Mouse (Mus musculus): ENCODE data around the gene Rasal2. TPM values are rescaled to one million over a fixed set of nuclear protein-coding genes. Genes with fewer than 3 reads are reported as not detected.

The Rasal2 gene
- polyA plus RNA-seq, 1 experiment from 2014 or later = 45.5 TPM

GRCm38 (mm10) chr1:157285366-157285765 lies 127.0 kb downstream of the Rasal2 start:
- Histone ChIP-seq H3K4me1 (replicated peaks; ENCODE audit: control insufficient read depth, insufficient read depth, low read length) (no peaks in the 10 kb centered on the region), H3K4me2 (replicated peaks) (no peak overlapping the region), H3K36me3 (replicated peaks; ENCODE audit: control insufficient read depth, insufficient read depth) (no peaks in the 10 kb centered on the region), H3K9ac (no peak overlapping the region), H3K9me3 (ENCODE audit: control insufficient read depth, low read length) (no peaks in the 10 kb centered on the region), H3K27ac (no peak overlapping the region), H3K27me3 (ENCODE audit: control insufficient read depth, insufficient read depth, low read length) (no peaks in the 10 kb centered on the region), H3K4me3 (replicated peaks; ENCODE audit: low read length) (no peak overlapping the region)
- 72% methylated on average over 3 of the region's 3 CpGs for WGBS
- DNase-seq (ENCODE audit: low spot score) = no peak
- no peak for ATAC-seq (ENCODE audit: low FRiP score)

- Histone ChIP-seq H3K4me2 (replicated peaks) (no peak overlapping the region), H3K27me3 (ENCODE audit: control insufficient read depth, insufficient read depth, low read length) (no peaks in the 10 kb centered on the region), H3K9ac (no peak overlapping the region), H3K4me1 (replicated peaks; ENCODE audit: control insufficient read depth, insufficient read depth, low read length) (no peaks in the 10 kb centered on the region), H3K9me3 (ENCODE audit: control insufficient read depth, low read length) (no peaks in the 10 kb centered on the region), H3K27ac (no peak overlapping the region), H3K4me3 (replicated peaks; ENCODE audit: low read length) (no peak overlapping the region), H3K36me3 (replicated peaks; ENCODE audit: control insufficient read depth, insufficient read depth) (no peaks in the 10 kb centered on the region)
- ATAC-seq (ENCODE audit: low FRiP score) (no peak), DNase-seq (ENCODE audit: low spot score) (peak; percentile 78)
Observed at GRCm38 (mm10) chr1:157280781-157281180, 131.6 kb downstream of the Rasal2 start.

GRCm38 (mm10) chr1:157275672-157276307 lies 136.6 kb downstream of the Rasal2 start:
- Histone ChIP-seq H3K36me3 (replicated peaks; ENCODE audit: control insufficient read depth, insufficient read depth) (no peaks in the 10 kb centered on the region), H3K4me1 (replicated peaks; ENCODE audit: control insufficient read depth, insufficient read depth, low read length) (no peaks in the 10 kb centered on the region), H3K4me2 (replicated peaks) (no peak overlapping the region), H3K27ac (no peak overlapping the region), H3K9ac (no peak overlapping the region), H3K4me3 (replicated peaks; ENCODE audit: low read length) (no peak overlapping the region), H3K27me3 (ENCODE audit: control insufficient read depth, insufficient read depth, low read length) (no peaks in the 10 kb centered on the region), H3K9me3 (ENCODE audit: control insufficient read depth, low read length) (no peaks in the 10 kb centered on the region)
- DNase-seq (ENCODE audit: low spot score) (no peak), ATAC-seq (ENCODE audit: low FRiP score) (no peak)
- WGBS = 89% methylated on average over 4 of the region's 4 CpGs

GRCm38 (mm10) chr1:157267894-157268293 lies 144.5 kb downstream of the Rasal2 start:
- DNase-seq (ENCODE audit: low spot score) (no peak), ATAC-seq (ENCODE audit: low FRiP score) (no peak)
- no peak overlapping the region for H3K4me2 ChIP-seq (replicated peaks)
- H3K27ac ChIP-seq = no peak overlapping the region
- H3K4me1 ChIP-seq (replicated peaks; ENCODE audit: control insufficient read depth, insufficient read depth, low read length) = no peaks in the 10 kb centered on the region
- 87% methylated on average over 3 of the region's 3 CpGs for WGBS
- H3K36me3 ChIP-seq (replicated peaks; ENCODE audit: control insufficient read depth, insufficient read depth) = no peaks in the 10 kb centered on the region
- H3K27me3 ChIP-seq (ENCODE audit: control insufficient read depth, insufficient read depth, low read length) = no peaks in the 10 kb centered on the region
- no peaks in the 10 kb centered on the region for H3K9me3 ChIP-seq (ENCODE audit: control insufficient read depth, low read length)
- no peak overlapping the region for H3K9ac ChIP-seq
- H3K4me3 ChIP-seq (replicated peaks; ENCODE audit: low read length) = no peak overlapping the region

- H3K9me3 ChIP-seq (ENCODE audit: control insufficient read depth, low read length) = no peaks in the 10 kb centered on the region
- H3K4me1 ChIP-seq (replicated peaks; ENCODE audit: control insufficient read depth, insufficient read depth, low read length) = 0 out of 2 replicates have a peak, but pooled peaks cover 3% of the 10 kb centered on the region
- H3K4me2 ChIP-seq (replicated peaks) = peak overlapping the region; percentile 1; the same call in 1 of the 2 replicates
- peak; percentile 81; the same call in 1 of the 2 replicates for ATAC-seq (ENCODE audit: low FRiP score)
- no peaks in the 10 kb centered on the region for H3K27me3 ChIP-seq (ENCODE audit: control insufficient read depth, insufficient read depth, low read length)
- no peak overlapping the region for H3K4me3 ChIP-seq (replicated peaks; ENCODE audit: low read length)
- DNase-seq (ENCODE audit: low spot score) = peak; percentile 61
- no peak overlapping the region for H3K27ac ChIP-seq
- H3K9ac ChIP-seq = no peak overlapping the region
- WGBS = 7% methylated on average over 4 of the region's 4 CpGs
- no peaks in the 10 kb centered on the region for H3K36me3 ChIP-seq (replicated peaks; ENCODE audit: control insufficient read depth, insufficient read depth)
Observed at GRCm38 (mm10) chr1:157256562-157256961, 155.8 kb downstream of the Rasal2 start.

GRCm38 (mm10) chr1:157255776-157256175 lies 156.6 kb downstream of the Rasal2 start:
- Histone ChIP-seq H3K4me1 (replicated peaks; ENCODE audit: control insufficient read depth, insufficient read depth, low read length) (0 out of 2 replicates have a peak, but pooled peaks cover 3% of the 10 kb centered on the region), H3K27ac (no peak overlapping the region), H3K4me3 (replicated peaks; ENCODE audit: low read length) (no peak overlapping the region), H3K9ac (no peak overlapping the region), H3K36me3 (replicated peaks; ENCODE audit: control insufficient read depth, insufficient read depth) (no peaks in the 10 kb centered on the region), H3K4me2 (replicated peaks) (no peak overlapping the region), H3K27me3 (ENCODE audit: control insufficient read depth, insufficient read depth, low read length) (no peaks in the 10 kb centered on the region), H3K9me3 (ENCODE audit: control insufficient read depth, low read length) (no peaks in the 10 kb centered on the region)
- no peak for DNase-seq (ENCODE audit: low spot score)
- no peak for ATAC-seq (ENCODE audit: low FRiP score)
- WGBS = 80% methylated on average over 1 of the region's 1 CpGs

- no peak for ATAC-seq (ENCODE audit: low FRiP score)
Observed at GRCm38 (mm10) chr1:157253600-157254490, 158.6 kb downstream of the Rasal2 start.

GRCm38 (mm10) chr1:157248112-157248511 lies 164.3 kb downstream of the Rasal2 start:
- ATAC-seq (ENCODE audit: low FRiP score) (no peak), DNase-seq (ENCODE audit: low spot score) (no peak)
- H3K36me3 ChIP-seq (replicated peaks; ENCODE audit: control insufficient read depth, insufficient read depth) = no peaks in the 10 kb centered on the region
- no peaks in the 10 kb centered on the region for H3K9me3 ChIP-seq (ENCODE audit: control insufficient read depth, low read length)
- no peaks in the 10 kb centered on the region for H3K27me3 ChIP-seq (ENCODE audit: control insufficient read depth, insufficient read depth, low read length)
- H3K4me3 ChIP-seq (replicated peaks; ENCODE audit: low read length) = no peak overlapping the region
- WGBS = 86% methylated on average over 3 of the region's 3 CpGs
- no peak overlapping the region for H3K4me2 ChIP-seq (replicated peaks)
- H3K9ac ChIP-seq = no peak overlapping the region
- peaks cover 4% of the 10 kb centered on the region; the same call in 1 of the 2 replicates for H3K4me1 ChIP-seq (replicated peaks; ENCODE audit: control insufficient read depth, insufficient read depth, low read length)
- no peak overlapping the region for H3K27ac ChIP-seq

More at GRCm38 (mm10) chr1:157253600-157254490, 158.6 kb downstream of the Rasal2 start:
- H3K4me3 ChIP-seq (replicated peaks; ENCODE audit: low read length) = no peak overlapping the region
- H3K4me1 ChIP-seq (replicated peaks; ENCODE audit: control insufficient read depth, insufficient read depth, low read length) = 0 out of 2 replicates have a peak, but pooled peaks cover 3% of the 10 kb centered on the region
- DNase-seq (ENCODE audit: low spot score) = no peak
- no peaks in the 10 kb centered on the region for H3K27me3 ChIP-seq (ENCODE audit: control insufficient read depth, insufficient read depth, low read length)
- no peak overlapping the region for H3K9ac ChIP-seq
- no peaks in the 10 kb centered on the region for H3K9me3 ChIP-seq (ENCODE audit: control insufficient read depth, low read length)
- no peaks in the 10 kb centered on the region for H3K36me3 ChIP-seq (replicated peaks; ENCODE audit: control insufficient read depth, insufficient read depth)
- 66% methylated on average over 9 of the region's 9 CpGs for WGBS
- no peak overlapping the region for H3K4me2 ChIP-seq (replicated peaks)
- H3K27ac ChIP-seq = peak overlapping the region; percentile 21; the same call in 1 of the 2 replicates

GRCm38 (mm10) chr1:157247341-157247740 lies 165.1 kb downstream of the Rasal2 start:
- ATAC-seq (ENCODE audit: low FRiP score) (no peak), DNase-seq (ENCODE audit: low spot score) (no peak)
- no peak overlapping the region for H3K27ac ChIP-seq
- no peaks in the 10 kb centered on the region for H3K36me3 ChIP-seq (replicated peaks; ENCODE audit: control insufficient read depth, insufficient read depth)
- 78% methylated on average over 3 of the region's 3 CpGs for WGBS
- no peaks in the 10 kb centered on the region for H3K9me3 ChIP-seq (ENCODE audit: control insufficient read depth, low read length)
- H3K27me3 ChIP-seq (ENCODE audit: control insufficient read depth, insufficient read depth, low read length) = no peaks in the 10 kb centered on the region
- H3K4me3 ChIP-seq (replicated peaks; ENCODE audit: low read length) = no peak overlapping the region
- peaks cover 4% of the 10 kb centered on the region; the same call in 1 of the 2 replicates for H3K4me1 ChIP-seq (replicated peaks; ENCODE audit: control insufficient read depth, insufficient read depth, low read length)
- no peak overlapping the region for H3K4me2 ChIP-seq (replicated peaks)
- H3K9ac ChIP-seq = no peak overlapping the region
